Mouse (Mus musculus): ENCODE measurements at regions not wholly inside any gene's neighbourhood (a gene's known extent, or its start where the extent isn't known, plus 50 kb on each side); places are given as distances from the start of the nearest gene placed in this dataset.

GRCm38 (mm10) chr16:29842071-29842470, 222.1 kb upstream of the Hes1 start:
- Histone ChIP-seq H3K27ac (ENCODE audit: insufficient read depth, low read depth, low read length) (no peak overlapping the region), H3K4me3 (ENCODE audit: insufficient read depth, low read depth, low read length) (no peak overlapping the region), H3K4me1 (ENCODE audit: control insufficient read depth, insufficient read depth, low read length) (peaks cover 17% of the 10 kb centered on the region)
- TF ChIP-seq CTCF (IDR thresholded peaks at IDR 0.05; ENCODE audit: insufficient read depth, low read depth, low read length) (no peak), POLR2A (IDR thresholded peaks at IDR 0.05; ENCODE audit: insufficient read depth, low read depth, low read length) (no peak)
- 97% methylated on average over 4 of the region's 4 CpGs for WGBS

GRCm38 (mm10) chr16:29843490-29843889, 220.7 kb upstream of the Hes1 start:
- Histone ChIP-seq H3K4me1 (ENCODE audit: control insufficient read depth, insufficient read depth, low read length) (peaks cover 12% of the 10 kb centered on the region; the same call in 1 of the 2 replicates), H3K27ac (ENCODE audit: insufficient read depth, low read depth, low read length) (no peak overlapping the region), H3K4me3 (ENCODE audit: insufficient read depth, low read depth, low read length) (no peak overlapping the region)
- TF ChIP-seq CTCF (IDR thresholded peaks at IDR 0.05; ENCODE audit: insufficient read depth, low read depth, low read length) (no peak), POLR2A (IDR thresholded peaks at IDR 0.05; ENCODE audit: insufficient read depth, low read depth, low read length) (no peak)
- 93% methylated on average over 7 of the region's 7 CpGs for WGBS

- Histone ChIP-seq H3K4me3 (ENCODE audit: insufficient read depth, low read depth, low read length) (no peak overlapping the region), H3K4me1 (ENCODE audit: control insufficient read depth, insufficient read depth, low read length) (0 out of 2 replicates have a peak, but pooled peaks cover 4% of the 10 kb centered on the region), H3K27ac (ENCODE audit: insufficient read depth, low read depth, low read length) (no peak overlapping the region)
- 65% methylated on average over 11 of the region's 12 CpGs for WGBS
- TF ChIP-seq CTCF (IDR thresholded peaks at IDR 0.05; ENCODE audit: insufficient read depth, low read depth, low read length) (no peak), POLR2A (IDR thresholded peaks at IDR 0.05; ENCODE audit: insufficient read depth, low read depth, low read length) (no peak)
Observed at GRCm38 (mm10) chr16:29844706-29845596, 219.2 kb upstream of the Hes1 start.

GRCm38 (mm10) chr16:29845597-29845986, 218.6 kb upstream of the Hes1 start:
- Histone ChIP-seq H3K4me1 (ENCODE audit: control insufficient read depth, insufficient read depth, low read length) (0 out of 2 replicates have a peak, but pooled peaks cover 4% of the 10 kb centered on the region), H3K4me3 (ENCODE audit: insufficient read depth, low read depth, low read length) (no peak overlapping the region), H3K27ac (ENCODE audit: insufficient read depth, low read depth, low read length) (no peak overlapping the region)
- TF ChIP-seq CTCF (IDR thresholded peaks at IDR 0.05; ENCODE audit: insufficient read depth, low read depth, low read length) = no peak
- TF ChIP-seq POLR2A (IDR thresholded peaks at IDR 0.05; ENCODE audit: insufficient read depth, low read depth, low read length) = no peak
- WGBS = 55% methylated on average over 8 of the region's 8 CpGs

GRCm38 (mm10) chr16:29847059-29847458, 217.1 kb upstream of the Hes1 start:
- 96% methylated on average over 1 of the region's 1 CpGs for WGBS
- Histone ChIP-seq H3K27ac (ENCODE audit: insufficient read depth, low read depth, low read length) (no peak overlapping the region), H3K4me3 (ENCODE audit: insufficient read depth, low read depth, low read length) (no peak overlapping the region), H3K4me1 (ENCODE audit: control insufficient read depth, insufficient read depth, low read length) (0 out of 2 replicates have a peak, but pooled peaks cover 4% of the 10 kb centered on the region)
- TF ChIP-seq CTCF (IDR thresholded peaks at IDR 0.05; ENCODE audit: insufficient read depth, low read depth, low read length) (no peak), POLR2A (IDR thresholded peaks at IDR 0.05; ENCODE audit: insufficient read depth, low read depth, low read length) (no peak)

- 0 out of 2 replicates have a peak, but pooled peaks cover 4% of the 10 kb centered on the region for H3K4me1 ChIP-seq (ENCODE audit: control insufficient read depth, insufficient read depth, low read length)
Observed at GRCm38 (mm10) chr16:29847734-29848133, 216.4 kb upstream of the Hes1 start.

GRCm38 (mm10) chr16:29848527-29848926, 215.7 kb upstream of the Hes1 start:
- Histone ChIP-seq H3K4me3 (ENCODE audit: insufficient read depth, low read depth, low read length) (no peak overlapping the region), H3K4me1 (ENCODE audit: control insufficient read depth, insufficient read depth, low read length) (0 out of 2 replicates have a peak, but pooled peaks cover 4% of the 10 kb centered on the region), H3K27ac (ENCODE audit: insufficient read depth, low read depth, low read length) (no peak overlapping the region)
- TF ChIP-seq CTCF (IDR thresholded peaks at IDR 0.05; ENCODE audit: insufficient read depth, low read depth, low read length) (no peak), POLR2A (IDR thresholded peaks at IDR 0.05; ENCODE audit: insufficient read depth, low read depth, low read length) (no peak)
- WGBS = 95% methylated on average over 12 of the region's 12 CpGs

More at GRCm38 (mm10) chr16:29847734-29848133, 216.4 kb upstream of the Hes1 start:
- no peak for TF ChIP-seq CTCF (IDR thresholded peaks at IDR 0.05; ENCODE audit: insufficient read depth, low read depth, low read length)
- no peak for TF ChIP-seq POLR2A (IDR thresholded peaks at IDR 0.05; ENCODE audit: insufficient read depth, low read depth, low read length)
- Histone ChIP-seq H3K27ac (ENCODE audit: insufficient read depth, low read depth, low read length) (no peak overlapping the region), H3K4me3 (ENCODE audit: insufficient read depth, low read depth, low read length) (no peak overlapping the region)
- 93% methylated on average over 4 of the region's 4 CpGs for WGBS

GRCm38 (mm10) chr16:29849511-29849910, 214.7 kb upstream of the Hes1 start:
- H3K4me1 ChIP-seq (ENCODE audit: control insufficient read depth, insufficient read depth, low read length) = 0 out of 2 replicates have a peak, but pooled peaks cover 4% of the 10 kb centered on the region
- TF ChIP-seq CTCF (IDR thresholded peaks at IDR 0.05; ENCODE audit: insufficient read depth, low read depth, low read length) (no peak), POLR2A (IDR thresholded peaks at IDR 0.05; ENCODE audit: insufficient read depth, low read depth, low read length) (no peak)
- no peak overlapping the region for H3K4me3 ChIP-seq (ENCODE audit: insufficient read depth, low read depth, low read length)
- WGBS = 92% methylated on average over 7 of the region's 7 CpGs
- no peak overlapping the region for H3K27ac ChIP-seq (ENCODE audit: insufficient read depth, low read depth, low read length)

GRCm38 (mm10) chr16:29850616-29851015, 213.6 kb upstream of the Hes1 start:
- TF ChIP-seq POLR2A (IDR thresholded peaks at IDR 0.05; ENCODE audit: insufficient read depth, low read depth, low read length) = no peak
- TF ChIP-seq CTCF (IDR thresholded peaks at IDR 0.05; ENCODE audit: insufficient read depth, low read depth, low read length) = no peak
- no peak overlapping the region for H3K27ac ChIP-seq (ENCODE audit: insufficient read depth, low read depth, low read length)
- no peaks in the 10 kb centered on the region for H3K4me1 ChIP-seq (ENCODE audit: control insufficient read depth, insufficient read depth, low read length)
- WGBS = 91% methylated on average over 3 of the region's 3 CpGs
- H3K4me3 ChIP-seq (ENCODE audit: insufficient read depth, low read depth, low read length) = no peak overlapping the region
